Mouse (Mus musculus) liver, adult 2 months (tissue): ENCODE data around the gene Gtf2f1. TPM values are rescaled to one million over a fixed set of nuclear protein-coding genes. Genes with fewer than 3 reads are reported as not detected.

Experiments
- DNase-seq: peaks from one replicate; pipeline ENCODE4 v3.0.0-alpha.2; 2011; ENCODE audit warnings: low read depth, low spot score; ENCODE audit errors: extremely low read depth
- H3K27ac ChIP-seq: fragments of 200-500 bp; replicated peaks from 2 replicates; pipeline ENCODE4 v1.5.1; 2012; ENCODE audit warnings: low read depth, mild to moderate bottlenecking, control low read depth, inconsistent platforms, low read length; ENCODE audit not compliant: insufficient read depth
- H3K27me3 ChIP-seq: fragments of 200-500 bp; 2 replicates; pipeline ENCODE4 v1.6.1; 2012; ENCODE audit warnings: mild to moderate bottlenecking, moderate library complexity, low read length, inconsistent platforms; ENCODE audit not compliant: control insufficient read depth, insufficient read depth
- H3K36me3 ChIP-seq: fragments of 200-500 bp; 2 replicates; pipeline ENCODE4 v1.6.1; 2012; ENCODE audit warnings: low read length, inconsistent platforms; ENCODE audit not compliant: control insufficient read depth, insufficient read depth
- H3K4me1 ChIP-seq: fragments of 200-500 bp; 2 replicates; pipeline ENCODE4 v1.6.1; 2011; ENCODE audit warnings: low read length; ENCODE audit not compliant: control insufficient read depth, insufficient read depth
- H3K4me3 ChIP-seq: fragments of 200-500 bp; 2 replicates; pipeline ENCODE4 v1.5.1; 2011; ENCODE audit warnings: low read depth, mild to moderate bottlenecking, control low read depth, low read length, moderate library complexity; ENCODE audit not compliant: insufficient read depth
- H3K79me2 ChIP-seq: fragments of 200-500 bp; 2 replicates; pipeline ENCODE4 v1.6.1; 2012; ENCODE audit warnings: inconsistent platforms, mild to moderate bottlenecking, low read length, moderate library complexity; ENCODE audit not compliant: control insufficient read depth, insufficient read depth
- H3K9ac ChIP-seq: fragments of 200-500 bp; 2 replicates; pipeline ENCODE4 v1.6.1; 2012; ENCODE audit warnings: low read depth, mild to moderate bottlenecking, control low read depth, inconsistent platforms, low read length
- CTCF ChIP-seq: fragments of 200-500 bp; IDR thresholded peaks from 2 replicates; pipeline ENCODE4 v1.5.1; 2011; ENCODE audit warnings: low read depth, low read length, control low read depth
- POLR2A ChIP-seq: fragments of 200-500 bp; IDR thresholded peaks from 2 replicates; pipeline ENCODE4 v1.6.1; 2011; ENCODE audit warnings: low read length, control low read depth; ENCODE audit not compliant: insufficient read depth; ENCODE audit errors: extremely low read depth
- WGBS: fragments of 180-500 bp; shearing (Covaris S2); methylation state at CpG from one replicate; pipeline ENCODE4 v1.1.7; 2018; 5-methylcytosine and 5-hydroxymethylcytosine counted together
- polyA plus RNA-seq: library from polyadenylated mRNA; depleted of rRNA; stranded (reverse); fragments of >200 nt; gene quantifications from 2 replicates; pipeline ENCODE4 v1.2.3, GENCODE M21; 2012
- total RNA-seq: library from RNA; depleted of rRNA; stranded (reverse); fragments of >200 nt; gene quantifications from 2 replicates; pipeline ENCODE4 v1.2.3, GENCODE M21; 2014

The Gtf2f1 gene
- total and polyA plus RNA-seq, 2 experiments, result 10.4 to 11.9 TPM

GRCm38 (mm10) chr17:57031661-57032420, 20.8 kb upstream of the Gtf2f1 start:
- Histone ChIP-seq H3K9ac (peak overlapping the region; percentile 69), H3K36me3 (peaks cover 2% of the 10 kb centered on the region), H3K4me3 (peak overlapping the region; percentile 58), H3K4me1 (peaks cover 8% of the 10 kb centered on the region; the same call in 1 of the 2 replicates), H3K27me3 (no peaks in the 10 kb centered on the region), H3K27ac (peak overlapping the region; percentile 79), H3K79me2 (peaks cover 8% of the 10 kb centered on the region)
- peak; percentile 93 for TF ChIP-seq POLR2A
- TF ChIP-seq CTCF, result 0 out of 2 replicates have a peak, but pooled peaks have one; percentile 4
- DNase-seq, result peak; percentile 100
- under 1% methylated on average over 38 of the region's 38 CpGs for WGBS

GRCm38 (mm10) chr17:57030931-57031660, 20.0 kb upstream of the Gtf2f1 start, which contains the start of gene Khsrp:
Gene Khsrp, minus strand, starts transcription at chr17:57031522.
- Histone ChIP-seq H3K4me1 (peaks cover 8% of the 10 kb centered on the region; the same call in 1 of the 2 replicates), H3K27me3 (no peaks in the 10 kb centered on the region), H3K79me2 (peaks cover 8% of the 10 kb centered on the region), H3K36me3 (peaks cover 8% of the 10 kb centered on the region), H3K27ac (peak within 1 kb of the TSS; percentile 79), H3K9ac (peak within 1 kb of the TSS; percentile 89), H3K4me3 (peak within 1 kb of the TSS; percentile 74)
- no peak for DNase-seq
- WGBS, result 2% methylated on average over 92 of the region's 99 CpGs
- TF ChIP-seq POLR2A (peak; percentile 66; the same call in 1 of the 2 replicates), CTCF (no peak)

- H3K36me3 ChIP-seq, result peaks cover 13% of the 10 kb centered on the region
- WGBS, result 19% methylated on average over 8 of the region's 8 CpGs
- peaks cover 8% of the 10 kb centered on the region for H3K79me2 ChIP-seq
- peaks cover 8% of the 10 kb centered on the region; the same call in 1 of the 2 replicates for H3K4me1 ChIP-seq
- TF ChIP-seq POLR2A (no peak), CTCF (no peak)
- no peaks in the 10 kb centered on the region for H3K27me3 ChIP-seq
- peak; percentile 36 for DNase-seq
- H3K27ac ChIP-seq, result no peak overlapping the region
- H3K9ac ChIP-seq, result no peak overlapping the region
- H3K4me3 ChIP-seq, result no peak overlapping the region
Measured at GRCm38 (mm10) chr17:57029691-57030090, 18.6 kb upstream of the Gtf2f1 start.

GRCm38 (mm10) chr17:57027471-57027870, 16.4 kb upstream of the Gtf2f1 start:
- Histone ChIP-seq H3K27me3 (no peaks in the 10 kb centered on the region), H3K27ac (no peak overlapping the region), H3K36me3 (peaks cover 27% of the 10 kb centered on the region), H3K9ac (no peak overlapping the region), H3K4me1 (peaks cover 8% of the 10 kb centered on the region; the same call in 1 of the 2 replicates), H3K4me3 (no peak overlapping the region), H3K79me2 (peaks cover 8% of the 10 kb centered on the region)
- no peak for TF ChIP-seq CTCF
- no peak for TF ChIP-seq POLR2A
- WGBS, result 87% methylated on average over 4 of the region's 4 CpGs
- DNase-seq, result no peak

GRCm38 (mm10) chr17:57020960-57021359, 9.9 kb upstream of the Gtf2f1 start:
- Histone ChIP-seq H3K79me2 (no peaks in the 10 kb centered on the region), H3K27ac (no peak overlapping the region), H3K4me3 (no peak overlapping the region), H3K36me3 (peaks cover 22% of the 10 kb centered on the region), H3K27me3 (no peaks in the 10 kb centered on the region), H3K4me1 (no peaks in the 10 kb centered on the region), H3K9ac (no peak overlapping the region)
- 87% methylated on average over 5 of the region's 5 CpGs for WGBS
- no peak for TF ChIP-seq CTCF
- TF ChIP-seq POLR2A, result no peak
- DNase-seq, result no peak
